Mouse (Mus musculus) mammary gland, adult 2 months (tissue): ENCODE measurements around the gene Tlr2. TPM values are rescaled to one million over a fixed set of nuclear protein-coding genes. Genes with fewer than 3 reads are reported as not detected.

Experiments
- polyA plus RNA-seq: library from polyadenylated mRNA; depleted of rRNA; stranded (reverse); fragments of >200 nt; gene quantifications from 2 replicates; pipeline ENCODE4 v1.2.3, GENCODE M21; 2012; ENCODE audit warnings: low replicate concordance; rRNA removed

Gene Tlr2
- polyA plus RNA-seq: 4.7 and 6.3 TPM in 2 replicates

GRCm38 (mm10) chr3:83841095-83841850 is at the start of gene Tlr2:
TSS of gene Tlr2 (minus strand) at chr3:83841767.

Other genes with a start within 250 kb of the Tlr2 start
- 232 and 352 TPM in 2 replicates for gene Sfrp2, start 75.4 kb downstream of the Tlr2 start, polyA plus RNA-seq
- gene Tmem131l, start 198.4 kb upstream of the Tlr2 start, polyA plus RNA-seq: 38.6 and 63.7 TPM in 2 replicates